Mouse (Mus musculus): ENCODE data around the gene Iqgap1. TPM values are rescaled to one million over a fixed set of nuclear protein-coding genes. Genes with fewer than 3 reads are reported as not detected.

Iqgap1 gene
- polyA plus RNA-seq, 1 experiment from 2014 or later, result 52.9 TPM

GRCm38 (mm10) chr7:80857181-80857580 lies 31.4 kb upstream of the Iqgap1 start:
- no peak for ATAC-seq (ENCODE audit: low FRiP score, low read depth)
- H3K27me3 ChIP-seq, result no peaks in the 10 kb centered on the region
- no peak overlapping the region for H3K4me2 ChIP-seq (replicated peaks)
- peaks cover 10% of the 10 kb centered on the region for H3K4me1 ChIP-seq
- no peak overlapping the region for H3K4me3 ChIP-seq
- H3K9me3 ChIP-seq, result no peaks in the 10 kb centered on the region
- H3K36me3 ChIP-seq, result no peaks in the 10 kb centered on the region
- no peak overlapping the region for H3K27ac ChIP-seq
- WGBS, result 24% methylated on average over 6 of the region's 6 CpGs
- H3K9ac ChIP-seq, result no peak overlapping the region

GRCm38 (mm10) chr7:80855316-80855715 lies 29.5 kb upstream of the Iqgap1 start:
- Histone ChIP-seq H3K36me3 (no peaks in the 10 kb centered on the region), H3K9ac (no peak overlapping the region), H3K4me3 (no peak overlapping the region), H3K4me2 (replicated peaks) (no peak overlapping the region), H3K27me3 (no peaks in the 10 kb centered on the region), H3K27ac (no peak overlapping the region), H3K9me3 (no peaks in the 10 kb centered on the region), H3K4me1 (0 out of 2 replicates have a peak, but pooled peaks cover 2% of the 10 kb centered on the region)
- no peak for ATAC-seq (ENCODE audit: low FRiP score, low read depth)

GRCm38 (mm10) chr7:80853218-80853617 lies 27.4 kb upstream of the Iqgap1 start:
- Histone ChIP-seq H3K36me3 (no peaks in the 10 kb centered on the region), H3K9ac (no peak overlapping the region), H3K9me3 (no peaks in the 10 kb centered on the region), H3K27ac (no peak overlapping the region), H3K4me3 (no peak overlapping the region), H3K4me1 (no peaks in the 10 kb centered on the region), H3K4me2 (replicated peaks) (no peak overlapping the region), H3K27me3 (no peaks in the 10 kb centered on the region)
- 88% methylated on average over 3 of the region's 3 CpGs for WGBS
- ATAC-seq (ENCODE audit: low FRiP score, low read depth), result no peak

GRCm38 (mm10) chr7:80850520-80850919 lies 24.7 kb upstream of the Iqgap1 start:
- ATAC-seq (ENCODE audit: low FRiP score, low read depth), result no peak
- WGBS, result 84% methylated on average over 5 of the region's 5 CpGs

GRCm38 (mm10) chr7:80849710-80850109 lies 23.9 kb upstream of the Iqgap1 start:
- no peaks in the 10 kb centered on the region for H3K4me1 ChIP-seq
- H3K9me3 ChIP-seq, result no peaks in the 10 kb centered on the region
- WGBS, result 36% methylated on average over 4 of the region's 4 CpGs
- ATAC-seq (ENCODE audit: low FRiP score, low read depth), result no peak
- no peak overlapping the region for H3K9ac ChIP-seq
- no peak overlapping the region for H3K27ac ChIP-seq
- no peaks in the 10 kb centered on the region for H3K27me3 ChIP-seq
- no peak overlapping the region for H3K4me2 ChIP-seq (replicated peaks)
- no peak overlapping the region for H3K4me3 ChIP-seq
- H3K36me3 ChIP-seq, result no peaks in the 10 kb centered on the region

More at GRCm38 (mm10) chr7:80850520-80850919, 24.7 kb upstream of the Iqgap1 start:
- H3K9ac ChIP-seq, result no peak overlapping the region
- H3K4me1 ChIP-seq, result no peaks in the 10 kb centered on the region
- H3K9me3 ChIP-seq, result no peaks in the 10 kb centered on the region
- no peaks in the 10 kb centered on the region for H3K36me3 ChIP-seq
- no peak overlapping the region for H3K4me3 ChIP-seq
- H3K4me2 ChIP-seq (replicated peaks), result no peak overlapping the region
- no peaks in the 10 kb centered on the region for H3K27me3 ChIP-seq
- H3K27ac ChIP-seq, result no peak overlapping the region

- Histone ChIP-seq H3K27me3 (no peaks in the 10 kb centered on the region), H3K9me3 (no peaks in the 10 kb centered on the region), H3K9ac (no peak overlapping the region), H3K4me2 (replicated peaks) (no peak overlapping the region), H3K4me3 (no peak overlapping the region), H3K36me3 (no peaks in the 10 kb centered on the region), H3K27ac (no peak overlapping the region), H3K4me1 (no peaks in the 10 kb centered on the region)
- 81% methylated on average over 2 of the region's 2 CpGs for WGBS
- no peak for ATAC-seq (ENCODE audit: low FRiP score, low read depth)
These were observed 23.5 kb upstream of the Iqgap1 start for GRCm38 (mm10) chr7:80849267-80849666.

- no peaks in the 10 kb centered on the region for H3K4me1 ChIP-seq
- no peak overlapping the region for H3K27ac ChIP-seq
- H3K36me3 ChIP-seq, result no peaks in the 10 kb centered on the region
- no peaks in the 10 kb centered on the region for H3K27me3 ChIP-seq
- H3K4me3 ChIP-seq, result no peak overlapping the region
- H3K9me3 ChIP-seq, result no peaks in the 10 kb centered on the region
- 80% methylated on average over 5 of the region's 5 CpGs for WGBS
- no peak for ATAC-seq (ENCODE audit: low FRiP score, low read depth)
- no peak overlapping the region for H3K4me2 ChIP-seq (replicated peaks)
- H3K9ac ChIP-seq, result no peak overlapping the region
These were observed 20.9 kb upstream of the Iqgap1 start for GRCm38 (mm10) chr7:80846709-80847108.

GRCm38 (mm10) chr7:80846280-80846678 lies 20.5 kb upstream of the Iqgap1 start:
- no peaks in the 10 kb centered on the region for H3K4me1 ChIP-seq
- no peak for ATAC-seq (ENCODE audit: low FRiP score, low read depth)
- H3K27me3 ChIP-seq, result no peaks in the 10 kb centered on the region
- H3K36me3 ChIP-seq, result no peaks in the 10 kb centered on the region
- H3K4me3 ChIP-seq, result no peak overlapping the region
- H3K9ac ChIP-seq, result no peak overlapping the region
- 87% methylated on average over 10 of the region's 10 CpGs for WGBS
- H3K27ac ChIP-seq, result no peak overlapping the region
- H3K4me2 ChIP-seq (replicated peaks), result no peak overlapping the region
- no peaks in the 10 kb centered on the region for H3K9me3 ChIP-seq

- H3K9ac ChIP-seq, result no peak overlapping the region
- H3K36me3 ChIP-seq, result no peaks in the 10 kb centered on the region
- no peak for ATAC-seq (ENCODE audit: low FRiP score, low read depth)
These were observed 20.0 kb upstream of the Iqgap1 start for GRCm38 (mm10) chr7:80845621-80846279.

GRCm38 (mm10) chr7:80844691-80845090 lies 18.9 kb upstream of the Iqgap1 start:
- Histone ChIP-seq H3K9ac (no peak overlapping the region), H3K36me3 (no peaks in the 10 kb centered on the region), H3K4me1 (no peaks in the 10 kb centered on the region), H3K27ac (no peak overlapping the region), H3K4me3 (no peak overlapping the region), H3K9me3 (no peaks in the 10 kb centered on the region), H3K4me2 (replicated peaks) (no peak overlapping the region), H3K27me3 (no peaks in the 10 kb centered on the region)
- no peak for ATAC-seq (ENCODE audit: low FRiP score, low read depth)
- 90% methylated on average over 12 of the region's 12 CpGs for WGBS

More at GRCm38 (mm10) chr7:80845621-80846279, 20.0 kb upstream of the Iqgap1 start:
- Histone ChIP-seq H3K27ac (no peak overlapping the region), H3K4me3 (no peak overlapping the region), H3K9me3 (no peaks in the 10 kb centered on the region), H3K4me2 (replicated peaks) (no peak overlapping the region), H3K27me3 (no peaks in the 10 kb centered on the region), H3K4me1 (no peaks in the 10 kb centered on the region)
- 70% methylated on average over 15 of the region's 15 CpGs for WGBS

- no peaks in the 10 kb centered on the region for H3K4me1 ChIP-seq
- no peak overlapping the region for H3K4me3 ChIP-seq
- H3K27ac ChIP-seq, result no peak overlapping the region; the same call in 1 of the 2 replicates
- no peaks in the 10 kb centered on the region for H3K27me3 ChIP-seq
- no peak overlapping the region for H3K4me2 ChIP-seq (replicated peaks)
- no peaks in the 10 kb centered on the region for H3K9me3 ChIP-seq
- ATAC-seq (ENCODE audit: low FRiP score, low read depth), result no peak
- no peak overlapping the region for H3K9ac ChIP-seq
- 89% methylated on average over 8 of the region's 8 CpGs for WGBS
- no peaks in the 10 kb centered on the region for H3K36me3 ChIP-seq
These were observed 18.3 kb upstream of the Iqgap1 start for GRCm38 (mm10) chr7:80843910-80844640.

- no peaks in the 10 kb centered on the region for H3K36me3 ChIP-seq
- peaks cover 2% of the 10 kb centered on the region; the same call in 1 of the 2 replicates for H3K4me1 ChIP-seq
- H3K27me3 ChIP-seq, result no peaks in the 10 kb centered on the region
- H3K27ac ChIP-seq, result no peak overlapping the region
- no peak overlapping the region for H3K9ac ChIP-seq
- ATAC-seq (ENCODE audit: low FRiP score, low read depth), result no peak
- H3K4me3 ChIP-seq, result no peak overlapping the region
- no peaks in the 10 kb centered on the region for H3K9me3 ChIP-seq
- no peak overlapping the region for H3K4me2 ChIP-seq (replicated peaks)
- WGBS, result 87% methylated on average over 1 of the region's 1 CpGs
These were observed 17.4 kb upstream of the Iqgap1 start for GRCm38 (mm10) chr7:80843176-80843575.

Data from limb, embryonic 13.5 days (tissue).